Mouse (Mus musculus): ENCODE data around the gene Gm3159.
"Not testable (repeated sequence)": the region's sequence is repeated elsewhere in the genome, so short reads cannot be mapped to it uniquely, and the experiment has no call there.

DNA sequence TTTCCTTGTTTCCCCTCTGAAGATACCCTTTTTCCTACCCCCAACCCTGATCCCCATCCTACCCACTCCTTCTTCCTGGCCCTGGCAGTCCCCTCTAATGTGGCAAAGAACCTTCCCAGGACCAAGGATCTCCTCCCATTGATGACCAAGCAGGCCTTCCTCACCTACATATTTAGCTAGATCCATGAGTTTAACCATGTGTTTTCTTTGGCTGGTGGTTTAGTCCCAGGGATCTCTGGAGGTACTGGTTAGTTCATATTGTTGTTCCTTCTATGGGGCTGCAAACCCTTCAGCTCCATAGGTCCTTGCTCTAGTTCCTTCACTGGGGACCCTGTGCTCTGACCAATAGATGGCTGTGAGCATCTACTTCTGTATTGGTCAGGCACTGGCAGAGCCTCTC lies 19.5 kb upstream of the Gm3159 start:
- not testable (repeated sequence) for TF ChIP-seq GATA1, TAL1 (IDR thresholded peaks at IDR 0.05; ENCODE audit: low read length)

All from erythroblast, embryonic 14.5 days (primary cell).